Mouse (Mus musculus): ENCODE data around the gene Tbl3.

DNA sequence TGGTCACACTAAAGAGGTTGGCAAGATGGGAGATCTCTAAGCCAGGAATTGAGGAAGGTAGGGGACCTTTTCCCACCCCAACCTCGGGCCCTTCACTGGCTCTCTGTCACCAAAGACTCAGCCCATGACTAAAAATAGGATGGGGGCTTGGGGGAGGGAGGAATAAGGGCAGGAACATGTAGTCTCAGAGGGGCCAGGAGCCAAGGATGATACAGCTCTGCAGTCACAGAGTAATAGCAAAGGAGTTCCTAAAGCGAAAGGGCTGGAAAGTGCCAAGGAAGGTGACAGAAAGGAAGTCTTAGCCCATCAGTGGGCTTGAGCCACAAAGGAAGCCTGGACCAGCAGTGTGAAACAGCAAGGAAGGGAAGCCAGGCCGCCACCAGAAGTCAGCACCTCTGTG lies 55.6 kb downstream of the Tbl3 start:
- TF ChIP-seq EP300 (IDR thresholded peaks at IDR 0.05; ENCODE audit: low read depth in 1 of 2, low read length in 2 of 2): no peak
- TF ChIP-seq MAFK (IDR thresholded peaks at IDR 0.05; ENCODE audit: borderline replicate concordance, low read depth, low read length): no peak
- TF ChIP-seq NRF1 (IDR thresholded peaks at IDR 0.05; ENCODE audit: insufficient read depth, low read depth, low read length, poor library complexity, severe bottlenecking): no peak
- no peak for TF ChIP-seq GABPA (IDR thresholded peaks at IDR 0.05; ENCODE audit: low read depth, low read length)
- no peak for TF ChIP-seq TCF12 (IDR thresholded peaks at IDR 0.05; ENCODE audit: low read depth, low read length)
- TF ChIP-seq MEF2A (IDR thresholded peaks at IDR 0.05; ENCODE audit: extremely low read depth, insufficient replicate concordance, low read depth, low read length, poor library complexity, severe bottlenecking): no peak
- TF ChIP-seq CHD2 (IDR thresholded peaks at IDR 0.05; ENCODE audit: low read length): no peak
- TF ChIP-seq MAX (IDR thresholded peaks at IDR 0.05; ENCODE audit: low read length): no peak
- TF ChIP-seq CTCF (IDR thresholded peaks at IDR 0.05 in 2 of 3, conservative IDR thresholded peaks at IDR 0.05 in 1 of 3; ENCODE audit: control insufficient read depth in 1 of 3, insufficient read depth in 1 of 3, low read depth in 2 of 3, low read length in 3 of 3, poor library complexity in 1 of 3, severe bottlenecking in 1 of 3): no peak
- no peak for TF ChIP-seq TAL1 (IDR thresholded peaks at IDR 0.05; ENCODE audit: low read length)

Measured in MEL (cell line).